Mouse (Mus musculus) G1E (cell line): ENCODE measurements around the gene Uts2r.

ENCODE experiments used
- CTCF ChIP-seq: IDR thresholded peaks from 2 replicates; pipeline ENCODE4 v1.5.1; 2012; ENCODE audit warnings: low read depth, low read length, inconsistent platforms, mixed read lengths
- GATA1 ChIP-seq: IDR thresholded peaks from 2 replicates; pipeline ENCODE4 v1.6.1; 2012; ENCODE audit warnings: borderline replicate concordance, low read length, inconsistent platforms, mixed read lengths
- GATA2 ChIP-seq: IDR thresholded peaks from 2 replicates; pipeline ENCODE4 v1.6.1; 2012; ENCODE audit warnings: low read depth, low read length, inconsistent platforms, borderline replicate concordance
- POLR2AphosphoS5 ChIP-seq: IDR thresholded peaks from 2 replicates; pipeline ENCODE4 v1.6.1; 2012; ENCODE audit warnings: low read depth, low read length, inconsistent platforms; ENCODE audit not compliant: insufficient replicate concordance
- TAL1 ChIP-seq: conservative IDR thresholded peaks from 2 replicates; pipeline ENCODE4 v1.6.1; 2012; ENCODE audit warnings: low read depth, low read length, inconsistent platforms, mixed read lengths

DNA sequence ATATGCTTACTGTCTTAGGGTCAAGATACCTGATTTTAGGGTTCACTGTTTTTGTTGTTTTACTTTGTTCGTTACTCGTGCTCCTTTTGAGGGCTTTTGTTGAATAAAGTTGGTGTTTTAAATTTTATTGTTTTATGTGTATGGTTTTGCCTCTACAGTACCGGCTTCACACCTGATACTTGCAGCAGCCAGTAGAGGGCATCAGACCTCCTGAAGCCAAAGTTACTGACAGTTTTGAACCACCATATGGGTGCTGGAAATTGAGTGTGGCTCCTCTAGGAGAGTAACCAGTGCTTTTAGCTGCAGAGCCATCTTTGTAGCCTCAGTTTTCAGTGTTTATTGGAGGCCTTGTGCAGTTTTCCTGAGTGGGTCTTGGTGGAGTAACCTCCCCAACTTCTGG is 11.9 kb upstream of the Uts2r start:
- TF ChIP-seq GATA1 (no peak), CTCF (no peak; the same call in 1 of the 2 replicates), TAL1 (no peak), POLR2AphosphoS5 (no peak), GATA2 (no peak)
